Mouse (Mus musculus): Measurements from ENCODE around the gene Gm29582.
"Not testable (repeated sequence)": the region's sequence is repeated elsewhere in the genome, so short reads cannot be mapped to it uniquely, and the experiment has no call there.

The Gm29582 gene

GRCm38 (mm10) chrY:30738461-30738860 is at the start of gene Gm29582:
Gene Gm29582 (minus strand): TSS chrY:30738561.
- DNase-seq (ENCODE audit: low read depth, low spot score): not testable (repeated sequence)

All from R1 (cell line).